Mouse (Mus musculus) kidney, postnatal 0 days (tissue): ENCODE results near the gene Ppp1r14b. TPM values are rescaled to one million over a fixed set of nuclear protein-coding genes. Genes with fewer than 3 reads are reported as not detected.

Source experiments
- ATAC-seq: fragments of 200-750 bp; cut with Nextera tagmentation; replicated peaks from 2 replicates; pipeline ENCODE4 v1.8.0; 2017; ENCODE audit warnings: low read depth, moderate number of reproducible peaks, moderate TSS enrichment, moderate library complexity; ENCODE audit not compliant: low FRiP score
- DNase-seq: peaks from one replicate; pipeline ENCODE4 v3.0.0-alpha.2; 2016; ENCODE audit warnings: low spot score
- H3K27ac ChIP-seq: fragments of 300-500 bp; sonication (generic); 2 replicates; pipeline ENCODE4 v1.5.1; 2014; ENCODE audit warnings: mild to moderate bottlenecking
- H3K27me3 ChIP-seq: fragments of 300-500 bp; sonication (generic); 2 replicates; pipeline ENCODE4 v1.6.1; 2014; ENCODE audit warnings: low read length, mixed read lengths; ENCODE audit not compliant: insufficient read depth
- H3K36me3 ChIP-seq: fragments of 300-500 bp; sonication (generic); 2 replicates; pipeline ENCODE4 v1.6.1; 2014; ENCODE audit warnings: low read length, mixed read lengths; ENCODE audit not compliant: insufficient read depth
- H3K4me1 ChIP-seq: fragments of 300-500 bp; sonication (generic); replicated peaks from 2 replicates; pipeline ENCODE4 v1.6.1; 2014; ENCODE audit warnings: antibody characterized with exemption, low read length, mixed read lengths; ENCODE audit not compliant: insufficient read depth
- H3K4me2 ChIP-seq: fragments of 300-500 bp; sonication (generic); 2 replicates; pipeline ENCODE4 v1.6.1; 2014; ENCODE audit warnings: mild to moderate bottlenecking, low read length, moderate library complexity, mixed read lengths
- H3K4me3 ChIP-seq: fragments of 300-500 bp; sonication (generic); replicated peaks from 2 replicates; pipeline ENCODE4 v1.5.1; 2014; ENCODE audit warnings: low read depth, low read length
- H3K9ac ChIP-seq: fragments of 300-500 bp; sonication (generic); 2 replicates; pipeline ENCODE4 v1.6.1; 2014; ENCODE audit warnings: low read depth, low read length
- H3K9me3 ChIP-seq: fragments of 300-500 bp; sonication (generic); replicated peaks from 2 replicates; pipeline ENCODE4 v1.6.1; 2016; ENCODE audit warnings: low read length, inconsistent platforms, mixed read lengths
- CTCF ChIP-seq: IDR thresholded peaks from 2 replicates; pipeline ENCODE4 v1.5.1; 2016; ENCODE audit warnings: antibody characterized with exemption, low read depth, mild to moderate bottlenecking, moderate library complexity
- WGBS: fragments of 180-500 bp; shearing (Covaris S2); extraction: QIAGEN DNeasy Blood & Tissue Kit; methylation state at CpG from one replicate; pipeline ENCODE4 v1.1.7; 2014; 5-methylcytosine and 5-hydroxymethylcytosine counted together
- polyA plus RNA-seq: library from polyadenylated mRNA; unstranded; fragments of >200 nt; fragmentation: Nextera tagmentation; extraction: Ambion mirVana; gene quantifications from 2 replicates; pipeline ENCODE4 v1.2.1, GENCODE M21; 2015

Gene Ppp1r14b
- polyA plus RNA-seq, 1 experiment from 2014 or later = 174 TPM

DNA sequence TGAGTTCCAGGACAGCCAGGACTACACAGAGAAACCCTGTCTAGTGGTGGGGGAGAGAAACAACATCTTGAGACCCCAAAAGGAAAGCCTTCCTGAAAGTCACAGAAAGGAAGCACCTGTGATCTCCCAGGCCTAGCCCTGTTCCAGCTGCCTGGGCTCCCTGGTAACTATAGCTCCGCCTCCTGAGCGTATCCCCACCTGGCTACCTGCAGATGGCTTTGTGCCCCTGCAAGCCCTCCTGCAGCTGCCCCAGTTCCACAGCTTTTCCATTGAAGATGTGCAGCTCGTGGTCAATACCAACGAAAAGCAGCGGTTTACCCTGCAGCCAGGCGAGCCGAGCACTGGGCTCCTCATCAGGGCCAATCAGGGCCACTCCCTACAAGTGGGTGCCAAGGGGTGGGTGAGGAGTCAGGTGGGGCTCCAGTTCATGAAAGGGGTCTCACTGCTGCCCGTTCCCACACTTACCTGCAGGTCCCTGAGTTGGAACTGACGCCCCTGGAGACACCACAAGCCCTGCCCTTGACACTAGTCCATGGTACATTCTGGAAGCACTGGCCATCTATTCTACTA is 23.0 kb downstream of the Ppp1r14b start:
- no peak for TF ChIP-seq CTCF
- peak overlapping the region; percentile 27; the same call in 1 of the 2 replicates for H3K9ac ChIP-seq
- peaks cover 11% of the 10 kb centered on the region; the same call in 1 of the 2 replicates for H3K36me3 ChIP-seq
- ATAC-seq (no peak), DNase-seq (no peak)
- no peaks in the 10 kb centered on the region for H3K27me3 ChIP-seq
- H3K4me3 ChIP-seq = no peak overlapping the region
- WGBS = 88% methylated on average over 9 of the region's 9 CpGs
- no peak overlapping the region for H3K27ac ChIP-seq
- H3K4me1 ChIP-seq = peaks cover 24% of the 10 kb centered on the region
- no peaks in the 10 kb centered on the region for H3K9me3 ChIP-seq
- H3K4me2 ChIP-seq = no peak overlapping the region

GRCm38 (mm10) chr19:6999360-7000063 is 24.7 kb downstream of the Ppp1r14b start:
- H3K27ac ChIP-seq = no peak overlapping the region
- H3K4me1 ChIP-seq = peaks cover 19% of the 10 kb centered on the region
- no peak for ATAC-seq
- peaks cover 11% of the 10 kb centered on the region; the same call in 1 of the 2 replicates for H3K36me3 ChIP-seq
- no peak overlapping the region for H3K4me3 ChIP-seq
- no peak overlapping the region for H3K4me2 ChIP-seq
- 95% methylated on average over 19 of the region's 19 CpGs for WGBS
- no peaks in the 10 kb centered on the region for H3K27me3 ChIP-seq
- TF ChIP-seq CTCF = no peak
- no peak for DNase-seq
- no peak overlapping the region for H3K9ac ChIP-seq
- no peaks in the 10 kb centered on the region for H3K9me3 ChIP-seq

GRCm38 (mm10) chr19:7006892-7007593 is 32.3 kb downstream of the Ppp1r14b start:
- Histone ChIP-seq H3K4me3 (no peak overlapping the region), H3K27ac (0 out of 2 replicates have a peak overlapping the region, but pooled peaks have one; percentile 5)
- ATAC-seq = no peak

GRCm38 (mm10) chr19:7012426-7012825 is 37.7 kb downstream of the Ppp1r14b start:
- TF ChIP-seq CTCF = no peak

More at GRCm38 (mm10) chr19:7006892-7007593, 32.3 kb downstream of the Ppp1r14b start:
- DNase-seq = no peak
- H3K9me3 ChIP-seq = no peaks in the 10 kb centered on the region
- no peaks in the 10 kb centered on the region for H3K27me3 ChIP-seq
- no peak overlapping the region for H3K9ac ChIP-seq
- no peak overlapping the region for H3K4me2 ChIP-seq
- H3K4me1 ChIP-seq = no peaks in the 10 kb centered on the region
- TF ChIP-seq CTCF = no peak
- no peaks in the 10 kb centered on the region for H3K36me3 ChIP-seq
- 68% methylated on average over 9 of the region's 9 CpGs for WGBS

GRCm38 (mm10) chr19:7013984-7014383 is 39.2 kb downstream of the Ppp1r14b start:
- Histone ChIP-seq H3K4me3 (no peak overlapping the region), H3K9me3 (no peaks in the 10 kb centered on the region), H3K36me3 (no peaks in the 10 kb centered on the region), H3K27ac (no peak overlapping the region), H3K27me3 (no peaks in the 10 kb centered on the region), H3K9ac (no peak overlapping the region), H3K4me2 (no peak overlapping the region), H3K4me1 (no peaks in the 10 kb centered on the region)
- no peak for TF ChIP-seq CTCF
- DNase-seq (no peak), ATAC-seq (no peak)
- 83% methylated on average over 9 of the region's 9 CpGs for WGBS

More at GRCm38 (mm10) chr19:7012426-7012825, 37.7 kb downstream of the Ppp1r14b start:
- no peak for ATAC-seq
- 63% methylated on average over 4 of the region's 4 CpGs for WGBS
- Histone ChIP-seq H3K9me3 (no peaks in the 10 kb centered on the region), H3K4me3 (no peak overlapping the region), H3K27ac (no peak overlapping the region), H3K27me3 (no peaks in the 10 kb centered on the region), H3K4me1 (no peaks in the 10 kb centered on the region), H3K4me2 (no peak overlapping the region), H3K36me3 (no peaks in the 10 kb centered on the region), H3K9ac (no peak overlapping the region)
- no peak for DNase-seq

DNA sequence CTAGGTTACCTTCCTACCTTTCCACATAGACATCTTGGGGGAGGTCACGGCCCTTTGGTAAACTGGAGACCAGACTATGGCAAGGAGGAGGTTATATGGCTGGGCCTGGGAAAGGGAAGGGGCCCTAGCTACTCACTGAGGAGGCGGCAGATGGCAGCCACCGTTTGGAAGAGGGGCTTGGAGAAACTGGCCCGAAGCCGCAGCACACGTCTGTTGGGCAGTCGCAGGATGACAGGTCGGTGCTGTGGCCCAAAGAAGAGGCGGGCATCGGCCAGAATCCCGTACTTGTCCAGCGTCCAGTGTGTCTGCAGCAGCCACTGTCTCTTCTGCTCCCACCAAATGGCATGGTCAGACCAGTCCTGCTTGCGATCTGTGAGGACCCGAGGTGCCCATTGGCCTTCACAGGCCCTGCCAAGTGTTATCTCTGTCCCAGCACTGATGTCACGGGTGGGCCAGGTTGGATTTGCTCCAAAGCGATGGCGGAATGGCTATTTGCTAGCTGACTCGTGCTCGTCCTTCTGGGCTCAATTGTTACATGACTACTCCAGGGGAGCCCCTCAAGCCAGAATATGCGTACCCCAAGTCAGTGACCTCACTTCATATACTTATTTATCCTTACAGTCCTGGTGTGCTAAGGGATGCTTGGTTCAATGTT is 39.8 kb downstream of the Ppp1r14b start:
- no peak for ATAC-seq
- H3K9me3 ChIP-seq = no peaks in the 10 kb centered on the region
- no peak for DNase-seq
- H3K9ac ChIP-seq = no peak overlapping the region
- H3K4me3 ChIP-seq = no peak overlapping the region
- no peaks in the 10 kb centered on the region for H3K4me1 ChIP-seq
- TF ChIP-seq CTCF = no peak
- no peak overlapping the region for H3K27ac ChIP-seq
- no peak overlapping the region for H3K4me2 ChIP-seq
- H3K36me3 ChIP-seq = 0 out of 2 replicates have a peak, but pooled peaks cover 2% of the 10 kb centered on the region
- H3K27me3 ChIP-seq = no peaks in the 10 kb centered on the region
- WGBS = 87% methylated on average over 20 of the region's 20 CpGs
